Mouse (Mus musculus): ENCODE data around the gene Lrrc9. TPM values are rescaled to one million over a fixed set of nuclear protein-coding genes. Genes with fewer than 3 reads are reported as not detected.

The Lrrc9 gene
- polyA plus RNA-seq, 1 experiment from 2014 or later: 2.6 TPM

DNA sequence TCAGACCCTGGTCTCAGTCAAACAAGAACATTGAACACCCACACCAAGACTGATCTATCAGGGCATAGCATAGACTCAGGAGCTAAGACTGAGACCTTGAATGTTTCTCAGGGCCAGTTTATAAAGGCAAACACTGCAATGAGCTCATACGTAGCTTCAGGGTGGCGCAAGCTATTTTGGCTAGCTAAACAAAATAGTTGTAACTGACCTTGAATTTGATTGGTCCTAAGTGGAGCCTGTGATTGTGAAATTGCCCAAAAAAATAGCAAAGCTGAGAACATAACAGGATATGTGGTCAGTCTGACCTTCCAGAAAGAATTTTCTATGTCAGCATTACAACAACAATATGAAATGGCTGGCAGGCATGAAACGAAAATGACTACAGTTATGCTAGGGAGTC lies 48.3 kb downstream of the Lrrc9 start:
- no peaks in the 10 kb centered on the region for H3K9me3 ChIP-seq (ENCODE audit: control insufficient read depth, low read length)
- WGBS: 91% methylated on average over 3 of the region's 3 CpGs
- no peak for ATAC-seq (replicated peaks; ENCODE audit: low FRiP score)

DNA sequence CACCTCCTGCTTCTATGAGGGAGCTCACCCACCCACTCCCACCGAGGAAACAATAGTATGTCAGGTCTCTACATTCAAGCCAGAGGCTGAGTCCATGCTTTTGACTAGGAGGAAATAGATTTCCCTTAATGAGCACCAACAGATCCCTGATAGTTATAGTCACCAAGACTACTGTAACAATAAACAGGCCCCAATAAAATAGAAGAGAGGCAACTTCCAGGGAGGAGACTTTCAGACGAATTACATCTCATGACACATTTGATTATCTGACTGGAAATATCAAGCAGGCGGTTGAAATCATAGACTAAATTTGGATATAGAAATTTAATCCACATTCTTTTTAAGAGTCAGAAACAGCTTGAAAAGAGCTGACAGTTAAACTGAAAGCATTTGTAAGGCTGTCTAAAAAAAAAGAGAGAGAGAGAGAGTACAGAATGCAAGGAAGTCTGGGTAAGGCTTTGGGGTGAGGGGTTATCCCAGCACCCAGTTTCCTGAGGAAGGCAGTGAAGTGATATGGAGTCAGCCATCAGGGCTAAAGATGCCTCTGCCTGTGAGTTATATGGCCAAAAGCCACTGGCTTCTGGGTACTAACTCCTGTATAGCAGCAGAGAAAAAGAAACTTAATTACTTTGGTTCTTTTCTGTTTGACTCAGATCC lies 49.5 kb downstream of the Lrrc9 start:
- Histone ChIP-seq H3K4me2 (ENCODE audit: low read depth, low read length, severe bottlenecking) (no peak overlapping the region), H3K9me3 (ENCODE audit: control insufficient read depth, low read length) (no peaks in the 10 kb centered on the region), H3K9ac (ENCODE audit: low read length) (no peak overlapping the region), H3K4me1 (replicated peaks; ENCODE audit: control insufficient read depth, insufficient read depth, low read length) (no peaks in the 10 kb centered on the region), H3K4me3 (ENCODE audit: low read depth, low read length) (no peak overlapping the region), H3K27ac (ENCODE audit: low read depth, low read length) (no peak overlapping the region), H3K27me3 (ENCODE audit: control insufficient read depth, insufficient read depth, low read length) (no peaks in the 10 kb centered on the region), H3K36me3 (ENCODE audit: control insufficient read depth, insufficient read depth, low read length) (no peaks in the 10 kb centered on the region)
- WGBS: 73% methylated on average over 3 of the region's 3 CpGs
- DNase-seq (ENCODE audit: low spot score) (no peak), ATAC-seq (replicated peaks; ENCODE audit: low FRiP score) (no peak)

More for the DNA sequence above, 48.3 kb downstream of the Lrrc9 start:
- Histone ChIP-seq H3K27me3 (ENCODE audit: control insufficient read depth, insufficient read depth, low read length) (no peaks in the 10 kb centered on the region), H3K9ac (ENCODE audit: low read length) (no peak overlapping the region), H3K36me3 (ENCODE audit: control insufficient read depth, insufficient read depth, low read length) (no peaks in the 10 kb centered on the region), H3K27ac (ENCODE audit: low read depth, low read length) (no peak overlapping the region), H3K4me2 (ENCODE audit: low read depth, low read length, severe bottlenecking) (no peak overlapping the region), H3K4me3 (ENCODE audit: low read depth, low read length) (no peak overlapping the region), H3K4me1 (replicated peaks; ENCODE audit: control insufficient read depth, insufficient read depth, low read length) (no peaks in the 10 kb centered on the region)
- no peak for DNase-seq (ENCODE audit: low spot score)

DNA sequence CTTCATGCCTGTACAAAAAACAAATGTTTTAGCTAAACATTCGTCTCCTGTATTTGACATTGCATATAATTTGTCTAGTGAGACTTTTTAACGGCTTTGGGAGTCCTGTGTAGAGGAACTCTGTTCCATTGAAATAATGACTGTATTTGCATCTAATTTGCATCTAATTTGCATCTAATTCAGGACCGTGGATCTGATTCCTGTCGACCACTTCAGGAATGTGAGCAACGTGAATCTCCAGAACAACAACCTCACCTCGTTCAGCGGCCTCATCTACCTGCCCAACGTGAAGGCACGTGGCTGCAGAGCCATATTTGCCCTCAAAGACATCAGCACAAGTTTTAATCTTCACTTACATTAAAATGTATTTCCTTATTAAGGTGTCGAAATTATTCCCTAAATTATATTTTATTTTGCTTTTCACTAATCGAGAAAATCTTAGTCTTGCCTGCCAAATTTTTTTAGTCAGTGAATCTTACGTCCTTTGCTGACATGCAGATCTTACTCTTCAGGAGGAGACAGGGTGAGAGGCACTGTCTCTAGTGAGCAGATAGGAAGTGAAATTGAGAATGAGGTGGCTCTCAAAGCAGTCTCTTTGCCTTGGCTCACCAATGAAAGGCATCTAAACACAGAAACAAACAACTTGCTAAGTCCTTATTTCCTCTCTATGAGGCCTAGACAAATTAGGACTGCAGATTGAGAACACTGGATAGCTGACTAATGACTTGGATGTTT lies 55.4 kb downstream of the Lrrc9 start:
- H3K27me3 ChIP-seq (ENCODE audit: control insufficient read depth, insufficient read depth, low read length): no peaks in the 10 kb centered on the region
- H3K4me2 ChIP-seq (ENCODE audit: low read depth, low read length, severe bottlenecking): no peak overlapping the region
- no peak overlapping the region for H3K4me3 ChIP-seq (ENCODE audit: low read depth, low read length)
- DNase-seq (ENCODE audit: low spot score) (no peak), ATAC-seq (replicated peaks; ENCODE audit: low FRiP score) (0 out of 2 replicates have a peak, but pooled peaks have one; percentile 65)
- H3K9ac ChIP-seq (ENCODE audit: low read length): no peak overlapping the region
- 63% methylated on average over 12 of the region's 12 CpGs for WGBS
- H3K4me1 ChIP-seq (replicated peaks; ENCODE audit: control insufficient read depth, insufficient read depth, low read length): no peaks in the 10 kb centered on the region
- H3K9me3 ChIP-seq (ENCODE audit: control insufficient read depth, low read length): no peaks in the 10 kb centered on the region
- H3K36me3 ChIP-seq (ENCODE audit: control insufficient read depth, insufficient read depth, low read length): no peaks in the 10 kb centered on the region
- H3K27ac ChIP-seq (ENCODE audit: low read depth, low read length): no peak overlapping the region

DNA sequence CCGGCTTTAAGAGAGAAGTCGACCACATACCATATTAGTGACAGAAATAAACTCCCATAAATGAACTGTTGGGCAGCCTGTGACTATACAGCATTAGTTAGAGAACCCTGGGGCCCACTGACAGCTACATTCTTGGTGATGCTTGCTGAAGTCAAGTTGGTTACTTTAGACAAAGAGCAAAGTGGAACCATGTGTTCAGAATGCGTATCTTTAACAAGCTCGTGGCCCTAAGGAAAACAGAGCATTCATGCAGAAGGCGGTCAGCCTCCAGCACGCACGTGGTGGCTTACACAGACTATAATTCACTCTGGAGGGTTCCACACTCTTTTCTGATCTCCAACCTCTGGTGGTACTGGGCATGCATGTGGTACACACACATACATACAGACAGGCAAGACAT lies 67.9 kb downstream of the Lrrc9 start:
- Histone ChIP-seq H3K27me3 (ENCODE audit: control insufficient read depth, insufficient read depth, low read length) (no peaks in the 10 kb centered on the region), H3K4me1 (replicated peaks; ENCODE audit: control insufficient read depth, insufficient read depth, low read length) (no peaks in the 10 kb centered on the region), H3K4me2 (ENCODE audit: low read depth, low read length, severe bottlenecking) (no peak overlapping the region), H3K27ac (ENCODE audit: low read depth, low read length) (no peak overlapping the region), H3K4me3 (ENCODE audit: low read depth, low read length) (no peak overlapping the region), H3K9me3 (ENCODE audit: control insufficient read depth, low read length) (no peaks in the 10 kb centered on the region), H3K9ac (ENCODE audit: low read length) (no peak overlapping the region), H3K36me3 (ENCODE audit: control insufficient read depth, insufficient read depth, low read length) (no peaks in the 10 kb centered on the region)
- WGBS: 69% methylated on average over 7 of the region's 7 CpGs
- ATAC-seq (replicated peaks; ENCODE audit: low FRiP score): no peak
- no peak for DNase-seq (ENCODE audit: low spot score)

DNA sequence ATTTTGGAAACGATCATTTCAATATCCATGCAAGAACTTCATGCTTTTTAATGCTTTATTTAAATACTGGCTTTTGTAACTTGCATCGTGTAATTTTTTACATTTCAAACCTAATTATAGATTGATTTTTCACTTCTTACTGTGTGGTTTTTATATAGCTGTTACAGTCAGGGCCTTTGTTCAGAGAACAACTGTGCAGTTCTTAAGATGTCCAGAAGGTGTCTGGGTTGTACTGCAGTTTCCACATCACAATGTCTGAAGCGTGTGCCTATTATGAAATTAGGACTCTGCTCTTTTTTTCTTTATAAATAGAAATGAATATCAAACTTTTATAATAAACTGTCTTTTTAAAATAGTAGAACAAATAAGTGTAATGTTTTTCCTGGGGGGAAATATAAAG lies 73.8 kb downstream of the Lrrc9 start:
- H3K9me3 ChIP-seq (ENCODE audit: control insufficient read depth, low read length): no peaks in the 10 kb centered on the region
- no peaks in the 10 kb centered on the region for H3K27me3 ChIP-seq (ENCODE audit: control insufficient read depth, insufficient read depth, low read length)
- H3K4me2 ChIP-seq (ENCODE audit: low read depth, low read length, severe bottlenecking): no peak overlapping the region
- DNase-seq (ENCODE audit: low spot score) (no peak), ATAC-seq (replicated peaks; ENCODE audit: low FRiP score) (no peak)
- H3K36me3 ChIP-seq (ENCODE audit: control insufficient read depth, insufficient read depth, low read length): no peaks in the 10 kb centered on the region
- peaks cover 3% of the 10 kb centered on the region; the same call in 1 of the 2 replicates for H3K4me1 ChIP-seq (replicated peaks; ENCODE audit: control insufficient read depth, insufficient read depth, low read length)
- no peak overlapping the region for H3K4me3 ChIP-seq (ENCODE audit: low read depth, low read length)
- no peak overlapping the region for H3K27ac ChIP-seq (ENCODE audit: low read depth, low read length)
- 74% methylated on average over 3 of the region's 3 CpGs for WGBS
- H3K9ac ChIP-seq (ENCODE audit: low read length): no peak overlapping the region

DNA sequence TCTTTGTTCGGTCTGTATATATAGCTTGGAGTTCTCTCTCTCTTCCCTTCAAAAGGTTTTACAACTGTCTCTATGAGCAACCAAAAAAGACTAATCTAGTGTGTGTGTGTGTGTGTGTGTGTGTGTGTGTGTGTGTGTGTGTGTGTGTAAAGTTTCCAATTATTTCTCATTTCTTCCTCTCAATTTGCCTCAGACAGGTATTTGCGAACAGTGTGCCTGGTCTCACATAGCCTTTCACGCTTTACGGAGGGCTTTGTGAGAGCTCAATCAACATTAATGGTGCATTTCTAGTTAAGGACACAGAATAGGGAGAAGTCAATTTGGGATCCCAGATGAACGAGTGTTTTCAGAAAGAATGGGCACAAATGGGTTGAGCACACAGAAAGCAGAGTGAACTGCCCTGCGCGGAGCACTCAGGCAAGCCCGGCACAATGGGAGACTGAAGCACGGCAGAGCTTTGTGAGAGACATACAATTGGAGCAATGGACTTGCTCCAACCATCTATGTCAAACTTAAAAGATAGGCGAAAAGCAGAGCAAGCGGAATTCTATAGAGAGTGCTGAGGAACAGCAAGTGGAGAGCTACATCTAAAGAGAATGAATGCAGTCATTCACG lies 76.6 kb downstream of the Lrrc9 start:
- Histone ChIP-seq H3K27me3 (ENCODE audit: control insufficient read depth, insufficient read depth, low read length) (no peaks in the 10 kb centered on the region), H3K4me1 (replicated peaks; ENCODE audit: control insufficient read depth, insufficient read depth, low read length) (peaks cover 3% of the 10 kb centered on the region; the same call in 1 of the 2 replicates), H3K27ac (ENCODE audit: low read depth, low read length) (no peak overlapping the region), H3K9ac (ENCODE audit: low read length) (no peak overlapping the region), H3K36me3 (ENCODE audit: control insufficient read depth, insufficient read depth, low read length) (no peaks in the 10 kb centered on the region), H3K4me3 (ENCODE audit: low read depth, low read length) (no peak overlapping the region), H3K9me3 (ENCODE audit: control insufficient read depth, low read length) (no peaks in the 10 kb centered on the region), H3K4me2 (ENCODE audit: low read depth, low read length, severe bottlenecking) (peak overlapping the region; percentile 15; the same call in 1 of the 2 replicates)
- ATAC-seq (replicated peaks; ENCODE audit: low FRiP score): peak; percentile 61
- peak; percentile 58 for DNase-seq (ENCODE audit: low spot score)
- 35% methylated on average over 12 of the region's 12 CpGs for WGBS

DNA sequence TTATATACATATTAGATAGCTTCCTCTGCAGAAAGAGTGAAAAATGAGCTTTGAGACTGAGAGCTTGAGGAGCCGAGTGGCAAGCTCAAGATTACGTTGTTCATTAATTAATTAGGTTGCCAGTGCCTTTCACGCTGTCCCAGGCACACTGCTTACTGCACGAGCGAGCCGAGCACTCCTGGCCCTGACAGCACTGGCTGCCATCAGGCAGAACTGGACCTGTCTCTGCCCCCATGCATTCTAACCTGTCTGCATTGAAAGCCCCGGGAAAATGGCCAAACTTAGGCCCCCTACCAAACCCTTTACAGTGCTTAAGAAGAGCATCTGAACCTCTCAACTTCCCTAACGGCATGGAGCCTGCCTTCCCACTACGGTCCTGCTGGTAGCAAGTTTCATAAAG lies 77.7 kb downstream of the Lrrc9 start:
- Histone ChIP-seq H3K36me3 (ENCODE audit: control insufficient read depth, insufficient read depth, low read length) (no peaks in the 10 kb centered on the region), H3K9me3 (ENCODE audit: control insufficient read depth, low read length) (no peaks in the 10 kb centered on the region), H3K27me3 (ENCODE audit: control insufficient read depth, insufficient read depth, low read length) (no peaks in the 10 kb centered on the region), H3K27ac (ENCODE audit: low read depth, low read length) (no peak overlapping the region), H3K4me1 (replicated peaks; ENCODE audit: control insufficient read depth, insufficient read depth, low read length) (peaks cover 3% of the 10 kb centered on the region; the same call in 1 of the 2 replicates), H3K4me2 (ENCODE audit: low read depth, low read length, severe bottlenecking) (no peak overlapping the region), H3K9ac (ENCODE audit: low read length) (no peak overlapping the region), H3K4me3 (ENCODE audit: low read depth, low read length) (no peak overlapping the region)
- WGBS: 31% methylated on average over 9 of the region's 9 CpGs
- ATAC-seq (replicated peaks; ENCODE audit: low FRiP score) (no peak), DNase-seq (ENCODE audit: low spot score) (no peak)

DNA sequence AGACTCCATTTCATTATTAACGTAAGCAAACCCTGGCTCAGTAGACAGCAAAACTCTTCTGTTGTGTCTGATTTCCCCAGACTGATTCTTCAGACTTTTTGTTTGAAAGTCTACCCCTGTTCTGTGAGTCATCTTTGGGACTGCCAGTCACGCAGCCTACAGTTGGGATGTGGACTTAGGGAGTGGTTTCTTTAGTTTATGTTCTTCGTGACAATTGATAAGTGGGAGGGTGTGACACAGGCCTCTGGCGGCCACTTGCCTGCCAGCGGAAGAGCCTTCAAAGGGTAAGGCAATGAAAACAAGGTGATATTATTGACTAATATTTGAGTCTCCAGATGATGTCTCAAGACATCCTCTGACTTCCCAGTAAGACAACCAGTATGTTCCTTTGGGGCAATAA lies 78.2 kb downstream of the Lrrc9 start:
- 86% methylated on average over 5 of the region's 5 CpGs for WGBS

More for the DNA sequence above, 78.2 kb downstream of the Lrrc9 start:
- H3K36me3 ChIP-seq (ENCODE audit: control insufficient read depth, insufficient read depth, low read length): no peaks in the 10 kb centered on the region
- H3K4me3 ChIP-seq (ENCODE audit: low read depth, low read length): no peak overlapping the region
- ATAC-seq (replicated peaks; ENCODE audit: low FRiP score) (no peak), DNase-seq (ENCODE audit: low spot score) (no peak)
- H3K4me1 ChIP-seq (replicated peaks; ENCODE audit: control insufficient read depth, insufficient read depth, low read length): peaks cover 3% of the 10 kb centered on the region; the same call in 1 of the 2 replicates
- H3K9me3 ChIP-seq (ENCODE audit: control insufficient read depth, low read length): no peaks in the 10 kb centered on the region
- no peak overlapping the region for H3K4me2 ChIP-seq (ENCODE audit: low read depth, low read length, severe bottlenecking)
- H3K27me3 ChIP-seq (ENCODE audit: control insufficient read depth, insufficient read depth, low read length): no peaks in the 10 kb centered on the region
- H3K27ac ChIP-seq (ENCODE audit: low read depth, low read length): no peak overlapping the region
- no peak overlapping the region for H3K9ac ChIP-seq (ENCODE audit: low read length)

Measured in forebrain, embryonic 11.5 days (tissue).